Mouse (Mus musculus) R1 (cell line): Measurements from ENCODE around the gene Hes7.
A peak's percentile ranks its signal among the peaks of the same experiment; 100 is the strongest.

Experiments
- DNase-seq: peaks from one replicate; pipeline ENCODE4 v3.0.0-alpha.2; 2018; ENCODE audit warnings: low read depth, low spot score

Gene Hes7

DNA sequence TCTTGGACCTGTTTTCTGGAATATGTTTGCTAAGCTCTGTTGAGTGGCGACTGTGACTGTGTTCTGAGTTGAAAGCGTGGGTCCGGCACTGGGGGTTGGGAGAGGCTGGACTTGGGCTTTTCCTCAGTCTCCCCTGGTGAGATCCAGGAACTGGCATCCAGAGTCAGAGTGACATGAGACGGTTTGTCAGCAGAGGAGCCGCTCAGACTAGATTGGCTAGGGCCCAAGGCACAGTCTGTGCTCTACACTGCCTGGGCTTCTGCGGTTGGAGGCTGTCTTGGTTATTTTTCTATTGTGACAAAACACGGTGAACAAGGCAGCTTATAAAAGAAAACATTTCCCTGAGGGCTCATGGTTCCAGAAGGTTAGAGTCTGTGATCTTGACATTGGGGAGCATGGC, 27.3 kb downstream of the Hes7 start:
- DNase-seq = no peak

DNA sequence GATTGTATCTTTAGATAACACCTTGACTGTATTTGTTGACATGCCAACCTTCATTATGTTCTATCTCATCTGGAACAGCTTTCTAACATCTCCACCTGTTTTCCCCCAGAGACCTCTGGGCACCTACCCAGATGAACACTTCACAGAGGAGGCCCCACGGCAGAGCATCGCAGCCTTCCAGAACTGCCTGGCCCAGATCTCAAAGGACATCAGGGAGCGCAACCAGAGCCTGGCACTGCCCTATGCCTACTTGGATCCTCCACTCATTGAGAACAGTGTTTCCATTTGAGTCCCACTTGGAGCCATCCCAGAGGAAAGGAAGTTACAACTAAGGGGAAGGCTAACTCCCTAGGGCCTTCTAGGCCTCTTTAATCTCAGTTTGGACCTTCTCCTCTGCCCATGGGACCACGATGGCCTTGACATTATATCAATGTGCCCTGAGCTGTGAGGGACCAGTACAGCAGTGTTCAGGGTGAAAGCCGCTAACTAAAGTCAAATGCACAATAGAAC, 28.3 kb downstream of the Hes7 start:
- DNase-seq = no peak

DNA sequence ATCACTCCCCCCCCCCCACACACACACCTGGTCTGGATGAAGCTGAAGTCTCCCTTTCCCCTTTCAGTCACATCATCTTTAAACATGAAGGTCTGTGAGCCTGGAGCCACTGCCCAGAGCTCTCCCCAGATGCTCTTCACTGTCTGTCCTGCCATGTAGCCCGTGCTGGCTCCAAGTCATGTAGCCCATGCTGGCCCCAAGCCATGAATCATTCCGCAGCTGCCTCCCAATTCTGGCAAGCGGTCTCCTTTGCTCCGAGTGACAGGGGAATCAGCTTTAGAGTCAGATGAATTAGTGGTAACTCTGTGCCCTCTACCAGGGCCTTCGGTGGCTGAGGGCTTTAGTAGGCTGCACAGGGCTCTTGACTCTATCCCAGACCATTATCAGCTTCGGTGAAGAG, 29.5 kb downstream of the Hes7 start:
- no peak for DNase-seq

DNA sequence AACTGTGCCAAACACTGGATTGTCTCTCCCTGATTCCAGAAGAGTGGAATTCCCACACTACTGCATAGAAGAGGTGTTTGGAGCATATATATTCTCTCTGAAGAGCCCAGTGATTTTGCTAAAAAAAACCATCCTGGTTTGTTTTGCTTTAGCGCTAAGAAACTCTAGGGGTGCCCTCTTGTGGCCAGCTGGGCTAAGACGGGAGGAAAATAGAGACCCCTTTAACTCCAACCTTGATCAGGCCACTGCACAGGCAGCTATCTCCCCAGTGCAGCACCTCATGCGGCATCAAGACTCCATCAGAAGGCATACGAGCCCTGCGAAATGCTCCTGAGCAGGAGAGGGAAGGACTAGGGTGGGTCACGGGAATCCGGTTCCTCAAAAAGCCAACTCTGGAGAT, 30.2 kb downstream of the Hes7 start:
- peak; percentile 79 for DNase-seq

DNA sequence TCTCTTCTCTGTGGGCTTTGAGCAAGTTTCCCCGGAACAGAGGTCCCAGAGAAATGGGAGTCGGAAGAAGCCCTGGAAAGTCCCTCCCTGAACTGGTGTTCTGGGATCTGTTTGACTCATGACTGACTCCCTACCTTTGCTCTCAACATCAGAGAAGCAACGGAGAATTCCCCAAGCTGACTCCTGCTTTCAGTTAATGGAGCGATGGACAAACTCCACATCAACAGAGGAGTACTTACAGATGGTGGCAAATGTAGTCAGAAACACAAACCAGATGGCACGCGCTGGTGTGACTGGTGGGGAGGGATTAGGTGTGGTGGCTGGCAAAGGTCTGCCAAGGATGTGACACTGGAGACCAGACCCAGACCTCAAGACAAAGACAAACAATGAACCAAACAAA, 30.8 kb downstream of the Hes7 start:
- DNase-seq = no peak

DNA sequence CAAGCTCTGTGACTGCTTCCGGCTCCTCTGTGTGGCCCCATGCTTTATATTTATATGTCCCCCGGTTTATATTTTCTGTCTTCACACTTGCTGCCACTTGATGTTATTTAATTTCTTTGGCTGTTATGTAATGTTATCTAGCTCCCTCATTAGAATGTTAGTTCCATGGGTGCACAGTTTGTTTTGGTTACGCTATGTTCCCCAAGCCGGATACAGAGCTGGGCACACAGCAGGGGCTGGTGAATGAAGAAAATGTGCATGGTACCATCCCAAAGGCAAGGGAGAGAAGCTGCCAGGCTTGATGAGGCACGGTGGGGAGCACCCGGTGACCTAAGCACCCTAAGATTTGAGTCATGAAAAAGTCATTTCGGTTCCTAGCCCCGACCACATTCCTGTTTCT, 33.6 kb downstream of the Hes7 start:
- no peak for DNase-seq

DNA sequence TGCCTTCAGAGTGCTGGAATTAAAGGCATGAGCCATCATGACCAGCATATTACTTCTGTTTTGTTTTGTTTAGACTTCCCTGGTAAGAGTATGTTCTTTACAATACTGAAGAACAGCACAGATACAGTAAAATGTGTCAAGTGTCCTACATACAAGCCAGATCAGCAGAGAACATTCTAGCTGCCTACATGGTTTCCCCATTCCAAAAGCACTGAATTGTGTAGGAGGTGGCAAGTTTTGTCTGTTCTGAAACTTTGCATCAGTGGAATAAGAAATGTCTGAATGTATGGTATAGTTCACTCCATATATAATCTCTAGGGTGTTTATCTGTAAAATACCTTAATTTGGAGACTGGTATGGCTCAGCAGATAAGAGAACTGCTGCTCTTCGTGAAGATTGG, 35.1 kb downstream of the Hes7 start:
- no peak for DNase-seq

DNA sequence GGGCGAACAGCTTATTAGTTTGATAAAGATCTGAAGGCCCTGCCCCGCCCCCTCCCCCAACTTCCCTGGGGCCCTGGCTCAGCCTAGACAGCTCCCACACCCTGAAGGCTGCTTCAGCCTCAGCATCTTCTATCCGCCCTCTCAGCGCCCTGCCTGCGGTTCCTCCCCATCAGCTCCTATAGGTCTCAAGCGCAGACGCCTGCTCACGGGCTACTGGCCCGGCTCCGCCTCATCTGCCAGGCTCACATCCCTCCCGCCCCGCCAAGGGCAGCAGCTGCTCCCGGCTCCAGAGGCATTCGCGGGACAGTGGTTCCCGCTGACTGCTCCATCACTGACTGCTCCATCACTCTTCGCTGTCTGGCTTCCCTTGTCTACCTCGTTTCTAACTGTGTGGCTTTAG, 36.6 kb downstream of the Hes7 start, which contains the start of gene Alox12b:
Gene Alox12b (plus strand): TSS at position 190 of the 400 bp plus-strand sequence.
- no peak for DNase-seq

DNA sequence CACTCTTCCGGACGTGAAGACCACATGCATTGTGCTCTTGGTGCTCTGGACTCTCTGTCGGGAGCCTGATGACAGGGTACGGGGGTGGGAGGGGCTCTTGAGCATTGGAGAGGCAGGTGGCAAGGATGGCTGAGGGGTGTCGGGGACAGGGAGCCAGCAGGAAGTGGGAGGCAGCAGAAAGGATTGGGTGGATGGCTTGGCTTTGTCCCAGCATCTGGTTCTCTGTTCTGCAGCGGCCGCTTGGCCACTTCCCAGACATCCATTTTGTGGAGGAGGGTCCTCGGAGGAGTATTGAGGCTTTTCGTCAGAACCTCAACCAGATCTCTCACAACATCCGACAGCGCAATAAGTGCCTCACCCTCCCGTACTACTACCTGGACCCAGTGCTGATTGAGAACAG, 49.1 kb downstream of the Hes7 start:
- no peak for DNase-seq

DNA sequence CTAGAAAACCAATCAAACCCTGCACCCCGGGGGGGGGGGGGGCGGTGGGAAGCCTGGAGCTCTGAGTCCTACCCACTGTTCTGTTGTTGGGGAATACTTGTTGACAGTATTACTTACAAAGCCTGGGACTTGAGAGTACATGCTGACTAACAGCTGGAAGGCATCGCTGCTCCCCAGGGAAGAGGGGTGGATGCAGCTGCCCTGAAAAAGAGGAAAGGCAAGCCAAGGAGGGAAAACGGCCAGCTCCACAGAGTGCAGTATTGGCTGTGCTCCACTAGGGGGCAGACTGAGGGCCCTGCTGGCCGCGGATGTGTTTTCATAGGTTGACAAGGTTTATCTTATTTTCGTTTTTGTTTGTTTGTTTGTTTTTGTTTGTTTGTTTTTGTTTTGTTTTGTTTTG, 51.4 kb downstream of the Hes7 start:
- DNase-seq = peak; percentile 51

DNA sequence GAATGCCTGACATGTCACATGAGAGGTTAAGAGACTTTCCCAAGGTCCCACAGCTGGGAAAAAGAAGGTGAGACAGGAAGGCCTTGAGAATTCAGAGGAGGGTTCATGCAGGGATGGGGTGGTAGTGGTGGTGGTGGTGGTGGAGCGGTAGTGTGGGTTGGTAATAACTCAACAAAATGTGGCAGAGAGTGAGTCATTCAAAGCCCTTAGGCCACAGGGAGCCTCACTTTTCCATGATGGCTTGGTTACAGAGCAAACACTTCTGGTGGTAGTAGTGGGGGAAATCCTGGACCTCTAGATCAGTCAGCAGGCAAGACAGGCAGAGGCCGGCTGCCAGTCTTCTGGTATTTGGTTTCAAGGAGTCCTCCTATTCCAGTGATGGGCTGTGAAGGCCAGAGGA, 52.4 kb downstream of the Hes7 start:
- no peak for DNase-seq
